Mouse (Mus musculus) adrenal gland, postnatal 4 days (tissue): Measurements from ENCODE around the gene Rcan2. TPM values are rescaled to one million over a fixed set of nuclear protein-coding genes. Genes with fewer than 3 reads are reported as not detected.

Source experiments
- DNase-seq, 2 experiments: peaks; one replicate each; pipeline ENCODE4 v3.0.0; 2021 to 2022; ENCODE audit warnings: low spot score in 2 of 2, mixed read lengths in 2 of 2
- total RNA-seq, 2 experiments: library from RNA; stranded (reverse); gene quantifications; 2 replicates each; pipeline ENCODE4 v1.2.3; 2021

Rcan2 gene
- total RNA-seq, 2 experiments from 2014 or later, result 10.6 to 11.4 TPM

DNA sequence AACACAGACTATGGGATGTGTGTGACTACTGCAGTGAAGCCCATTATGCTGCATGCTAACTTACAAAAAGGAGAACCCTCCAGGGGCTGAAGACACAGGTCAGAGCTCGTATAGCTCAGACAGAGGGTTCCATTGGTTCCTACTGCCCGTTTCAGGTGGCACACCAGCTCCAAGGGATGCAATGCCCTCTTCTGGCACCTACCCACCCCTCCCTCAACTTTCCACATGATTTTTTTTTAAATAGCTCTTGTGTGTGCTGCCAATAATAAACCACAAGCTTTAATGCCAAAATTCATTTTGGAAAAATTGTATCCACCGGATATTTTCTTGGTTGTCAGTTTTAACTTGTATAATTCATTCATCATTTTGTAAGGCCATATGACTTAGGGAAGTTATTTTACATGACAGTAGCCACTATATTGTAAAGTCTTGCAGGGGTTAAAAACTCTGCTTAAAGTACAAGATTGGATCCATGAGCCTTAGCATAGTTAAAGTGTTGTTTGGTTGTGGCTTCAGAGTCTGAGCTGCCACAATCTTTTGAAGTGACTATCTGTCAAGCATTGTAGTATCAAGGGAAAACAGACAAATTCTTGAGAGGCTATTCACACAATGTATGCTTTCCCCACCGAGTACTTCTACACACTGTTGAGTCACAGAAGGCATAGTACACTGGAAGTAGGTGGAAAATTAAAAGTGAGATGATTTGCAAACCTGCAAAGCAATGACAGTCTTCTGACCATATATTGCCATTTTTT lies 212.8 kb downstream of the Rcan2 start:
- no peak for DNase-seq

DNA sequence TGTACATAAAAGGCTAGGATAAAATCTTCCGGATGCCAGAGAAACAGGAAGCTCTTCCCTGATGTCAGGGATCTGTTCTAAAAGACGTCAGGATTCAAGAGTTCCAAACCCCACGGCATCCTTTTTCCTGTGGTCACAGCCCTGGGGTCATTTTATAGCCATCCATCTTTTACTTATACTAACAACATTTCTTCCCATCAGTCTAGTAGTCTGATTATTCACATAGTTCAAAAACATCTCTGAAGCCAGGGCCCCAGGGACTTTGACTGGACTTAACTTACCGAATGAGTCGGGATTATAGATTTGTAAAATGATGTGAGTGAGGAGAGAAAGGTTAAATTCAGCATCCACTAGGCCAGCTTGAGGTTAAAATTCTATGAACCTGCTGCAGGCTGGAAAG lies 215.2 kb downstream of the Rcan2 start:
- no peak for DNase-seq

DNA sequence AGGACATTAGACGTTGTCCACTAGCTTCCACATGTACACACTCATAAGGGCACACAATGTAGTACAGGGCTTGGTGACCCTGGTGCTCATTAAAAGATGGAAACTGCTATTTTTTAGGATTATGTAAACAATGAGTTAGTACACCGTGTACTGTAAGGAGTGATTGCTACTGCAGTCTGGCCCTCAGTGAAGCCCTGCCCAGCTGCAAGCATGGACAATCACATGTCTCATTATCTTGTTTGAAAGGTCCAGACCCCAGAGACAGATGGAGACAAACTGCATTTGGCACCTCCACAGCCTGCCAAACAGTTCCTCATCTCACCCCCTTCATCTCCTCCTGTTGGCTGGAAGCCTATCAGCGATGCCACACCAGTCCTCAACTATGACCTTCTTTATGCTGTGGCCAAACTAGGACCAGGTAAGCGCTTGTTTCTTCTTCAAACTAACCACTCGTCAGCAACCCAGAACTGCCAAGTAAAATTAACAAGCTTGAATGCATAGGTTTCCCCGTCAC lies 219.6 kb downstream of the Rcan2 start:
- DNase-seq, result no peak

DNA sequence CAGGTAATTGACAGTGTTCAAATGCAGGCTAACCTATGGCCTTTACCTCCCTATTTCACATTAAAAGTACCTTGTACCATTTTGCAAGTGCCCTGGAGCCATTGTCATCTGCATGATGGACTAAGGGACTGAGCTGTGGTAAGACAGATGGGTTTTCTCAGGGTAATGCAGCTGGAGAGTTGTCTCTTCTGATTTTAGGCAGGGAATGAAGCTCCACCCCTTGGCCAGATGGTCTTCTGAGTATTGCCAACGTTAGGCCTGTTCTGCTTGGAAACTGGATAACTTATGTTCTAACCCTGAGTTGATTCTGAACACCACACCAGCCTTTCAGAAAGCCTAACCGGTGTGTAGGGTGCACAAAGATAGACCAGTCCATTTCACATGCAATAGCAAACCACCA lies 222.7 kb downstream of the Rcan2 start:
- no peak for DNase-seq

DNA sequence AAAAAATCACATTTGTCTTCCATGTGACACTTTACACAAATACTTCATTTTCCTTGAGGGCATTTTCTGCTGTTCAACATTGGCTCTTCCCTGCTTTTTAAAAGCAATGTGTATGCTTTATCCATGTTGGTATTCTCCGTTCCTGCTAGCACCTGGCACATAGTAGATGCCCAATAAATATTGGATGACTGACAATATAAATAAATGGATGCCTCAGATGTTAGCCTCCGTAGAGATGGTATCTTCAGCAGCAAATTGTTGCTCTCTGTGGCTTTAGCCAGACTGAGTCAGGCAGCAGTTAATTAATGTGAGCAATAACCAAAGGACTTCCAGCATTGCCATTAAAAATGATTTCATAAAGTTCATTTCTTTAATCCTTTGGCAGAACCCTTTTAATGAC lies 223.9 kb downstream of the Rcan2 start:
- no peak for DNase-seq

DNA sequence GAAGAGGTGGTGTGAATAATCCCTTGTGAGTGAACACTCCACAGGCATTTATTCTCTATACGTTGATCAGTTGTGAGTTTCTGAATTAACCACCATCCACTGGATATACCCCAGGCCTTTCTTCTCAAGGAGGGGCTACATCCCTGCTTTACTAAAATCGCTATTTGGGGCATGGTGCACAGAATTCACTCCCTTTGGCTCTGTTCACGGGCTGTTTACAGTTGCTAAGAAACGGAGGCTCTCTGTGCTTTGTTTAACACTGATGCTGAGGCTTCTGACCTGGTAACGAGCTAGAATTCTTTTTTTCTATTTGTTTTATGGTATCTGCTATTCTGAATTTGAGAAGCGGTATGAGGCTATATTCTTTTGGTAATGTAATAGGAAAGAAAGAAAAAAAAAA lies 224.8 kb downstream of the Rcan2 start:
- no peak for DNase-seq

DNA sequence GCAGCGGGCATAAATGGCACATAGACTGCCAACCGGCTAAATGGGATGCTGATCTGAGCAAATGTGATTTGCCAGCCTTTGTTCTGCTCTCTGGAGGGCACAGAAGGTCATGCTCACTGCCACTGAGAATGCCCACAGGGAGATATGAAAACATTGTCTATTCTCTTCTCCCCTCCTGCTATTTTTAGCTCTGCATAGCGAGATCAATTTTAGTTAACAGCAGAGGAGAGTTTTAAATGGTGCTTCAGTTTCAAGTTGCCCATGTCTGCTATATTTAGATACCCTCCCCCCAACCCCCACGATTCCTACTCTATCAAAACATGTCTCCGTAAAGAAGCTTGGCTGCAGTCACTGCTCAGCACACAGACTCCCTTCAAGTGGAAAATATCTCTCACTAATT lies 225.2 kb downstream of the Rcan2 start:
- no peak for DNase-seq

DNA sequence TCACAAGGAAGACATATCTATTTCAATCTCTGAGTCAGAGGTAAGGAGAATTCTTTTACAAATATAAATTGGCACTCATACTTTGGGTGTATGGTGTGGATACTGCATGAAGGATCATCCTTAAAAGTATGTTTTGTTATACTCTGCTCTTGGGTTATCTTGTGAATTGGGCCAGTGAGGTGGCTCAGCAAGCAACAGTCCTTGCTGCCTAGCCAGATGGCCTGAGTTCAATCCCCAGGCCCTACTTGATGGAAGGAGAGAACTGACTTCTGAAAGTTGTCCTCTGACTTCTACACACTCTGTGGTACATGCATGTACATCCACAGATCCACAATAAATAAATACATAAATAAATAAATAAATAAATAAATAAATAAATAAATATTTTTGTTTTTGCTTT lies 225.6 kb downstream of the Rcan2 start:
- no peak for DNase-seq

DNA sequence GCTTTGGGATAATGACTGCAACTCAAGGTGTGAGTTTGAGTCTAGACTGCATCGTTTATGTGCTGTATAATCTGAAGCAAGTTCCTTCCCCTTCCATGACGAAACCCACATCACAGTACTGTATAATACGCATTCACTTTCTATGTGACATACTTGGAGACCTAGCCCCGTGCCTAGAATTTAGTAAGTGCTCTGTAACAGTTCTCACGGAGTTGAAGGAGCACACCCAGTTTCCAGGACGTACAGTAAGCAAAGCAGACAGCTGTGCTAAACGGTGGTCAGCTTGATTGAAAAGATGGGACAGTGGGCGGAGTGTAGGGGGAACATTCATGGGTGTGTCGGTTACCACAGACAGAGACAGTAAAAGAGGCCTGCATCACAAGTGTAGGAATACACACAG lies 226.2 kb downstream of the Rcan2 start:
- no peak for DNase-seq

DNA sequence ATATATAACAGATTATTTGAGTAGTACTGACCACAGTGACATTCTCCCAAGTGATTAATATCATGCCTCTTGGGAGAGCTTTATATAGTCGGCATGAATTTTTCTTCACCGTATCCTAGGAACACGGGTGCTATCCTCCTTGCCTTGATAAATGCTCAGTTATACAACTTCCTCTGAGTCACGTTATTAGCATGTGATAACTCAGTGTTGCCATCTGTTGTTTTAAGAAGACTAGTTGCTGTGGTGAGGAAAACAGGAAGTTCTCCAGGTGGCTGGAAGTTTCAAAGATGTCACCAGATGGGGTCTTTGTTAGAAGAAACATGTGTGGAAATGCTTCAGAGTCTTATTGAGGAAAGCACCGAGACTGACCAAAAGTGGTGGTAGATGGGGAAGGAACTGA lies 228.5 kb downstream of the Rcan2 start:
- no peak for DNase-seq

DNA sequence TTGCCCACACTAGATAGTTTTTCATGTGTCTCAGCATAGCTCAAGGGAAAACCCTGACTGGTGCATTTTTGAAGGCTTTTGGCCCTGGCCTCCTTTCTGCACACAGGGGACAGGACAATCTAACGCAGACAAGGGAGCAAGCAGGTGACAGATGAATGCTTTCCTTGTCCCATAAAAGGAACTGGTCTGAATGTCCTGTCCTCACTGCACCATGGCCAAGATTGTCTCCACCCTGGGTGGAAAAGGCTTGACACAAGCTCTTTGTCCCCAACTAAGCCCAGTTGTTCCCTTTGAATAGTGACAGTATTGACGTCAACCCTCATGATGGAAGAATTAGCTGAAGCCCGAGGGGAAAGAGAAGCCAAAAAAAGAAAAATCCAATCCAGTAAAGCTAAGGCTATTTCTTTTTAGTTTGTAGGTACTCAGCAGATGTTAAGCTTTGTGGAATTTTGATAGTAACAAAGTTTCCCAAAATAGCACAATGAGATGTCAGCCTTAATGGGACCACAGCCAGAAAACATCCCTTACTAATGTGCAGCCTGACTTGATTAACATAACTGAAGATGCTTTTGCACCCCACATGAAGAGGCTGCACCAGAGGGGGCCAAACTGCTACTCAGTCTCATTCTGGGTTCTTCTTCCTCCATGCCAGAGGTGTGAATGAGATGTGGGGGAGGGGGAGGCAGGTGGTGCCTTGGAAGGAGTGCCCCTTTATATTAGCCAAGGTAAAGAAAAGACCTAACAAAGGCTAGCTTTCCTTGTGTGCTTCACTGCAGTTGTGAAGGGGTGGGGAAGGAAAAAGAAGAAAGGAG lies 229.8 kb downstream of the Rcan2 start:
- no peak for DNase-seq

DNA sequence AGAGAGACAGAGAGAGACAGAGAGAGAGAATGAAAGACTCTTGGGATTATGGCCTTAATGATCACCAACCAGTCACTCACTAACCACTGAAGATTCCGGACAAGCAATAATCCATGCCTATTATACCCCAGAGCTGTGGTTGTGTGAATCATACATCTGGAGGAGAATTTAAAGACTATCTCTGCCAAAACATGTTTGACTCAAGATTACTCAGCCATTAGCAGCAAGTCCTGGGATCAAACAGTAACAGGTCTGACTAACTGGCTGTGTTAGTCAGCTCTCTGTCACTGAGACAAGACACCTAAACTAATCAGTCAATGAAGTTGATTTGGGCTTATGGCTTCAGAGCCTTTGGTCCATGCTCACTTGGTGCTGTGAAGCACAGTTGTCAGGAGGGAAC lies 233.9 kb downstream of the Rcan2 start:
- DNase-seq, result no peak

DNA sequence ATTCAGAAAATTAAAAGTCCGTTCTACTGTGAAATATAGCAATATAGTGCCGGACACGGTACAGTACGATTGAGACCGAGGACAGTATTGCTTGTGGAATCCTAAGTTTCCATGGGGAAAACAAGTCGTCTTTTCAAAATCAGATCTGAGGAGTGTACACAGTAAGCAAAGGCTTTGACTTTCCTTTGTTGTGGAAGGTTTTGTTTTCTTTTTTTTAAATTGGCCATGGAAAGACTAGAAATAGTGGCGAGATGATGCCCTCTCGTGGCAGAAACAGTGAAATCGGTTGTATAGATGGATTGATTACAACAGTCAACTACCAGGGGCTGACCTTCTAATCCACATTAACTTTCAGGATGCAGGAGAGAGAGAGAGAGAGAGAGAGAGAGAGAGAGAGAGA lies 237.5 kb downstream of the Rcan2 start:
- DNase-seq, result no peak

DNA sequence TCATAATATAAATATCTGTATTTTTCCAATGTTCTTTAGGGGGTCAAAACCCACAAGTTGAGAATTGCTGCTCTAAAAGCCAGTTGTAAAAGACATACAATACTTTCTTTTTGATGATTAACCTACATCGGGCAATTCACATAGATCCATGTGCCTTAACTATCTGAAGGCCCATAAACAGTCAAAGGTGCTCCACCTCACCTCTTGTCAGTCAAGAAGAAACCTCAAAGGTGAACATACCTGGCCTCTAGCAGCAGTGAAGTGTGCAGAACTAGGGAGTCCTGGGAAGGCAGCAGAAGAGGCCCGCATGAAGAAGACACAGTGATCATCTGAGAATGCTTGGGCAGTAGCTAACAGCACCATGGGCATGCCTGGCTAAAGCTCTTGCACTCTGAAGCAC lies 239.3 kb downstream of the Rcan2 start:
- no peak for DNase-seq

DNA sequence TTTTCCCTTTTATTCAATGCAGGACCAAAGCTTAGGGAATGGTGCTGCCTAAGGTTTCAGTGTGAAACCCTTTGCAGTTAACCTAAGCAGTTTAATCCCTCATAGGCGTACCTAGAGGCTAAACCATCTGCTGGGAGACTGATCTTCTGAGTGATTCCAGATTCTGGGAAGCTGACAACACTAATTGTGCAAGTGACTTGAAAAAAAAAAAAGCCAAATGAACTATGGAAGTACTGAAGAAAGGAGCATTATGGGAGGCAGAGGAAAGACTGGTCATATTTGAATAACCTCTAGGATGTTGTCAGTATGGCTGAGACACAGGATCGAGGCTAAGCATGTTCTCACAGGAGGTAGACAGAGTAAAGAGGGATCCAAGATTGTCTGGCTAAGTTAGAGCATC lies 241.2 kb downstream of the Rcan2 start:
- no peak for DNase-seq

DNA sequence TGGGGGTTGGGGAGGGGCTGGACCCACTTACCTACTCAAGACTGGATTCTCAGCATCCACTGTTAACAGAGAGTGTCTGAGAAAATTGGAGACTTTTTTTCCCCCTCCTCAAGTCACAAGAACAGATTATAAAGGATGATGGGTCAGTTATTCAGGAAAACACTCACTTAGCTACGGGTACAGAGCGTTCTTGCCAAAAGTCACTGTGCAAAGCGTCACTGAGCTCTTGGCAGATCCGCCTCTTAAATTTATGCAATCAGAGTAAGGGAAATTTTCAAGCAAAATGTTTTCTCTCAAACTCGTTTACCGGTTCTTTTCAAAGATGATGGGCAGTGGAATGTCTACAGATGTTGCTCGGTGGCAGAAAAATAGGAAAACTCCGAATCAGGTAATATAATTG lies 241.7 kb downstream of the Rcan2 start:
- DNase-seq, result no peak

DNA sequence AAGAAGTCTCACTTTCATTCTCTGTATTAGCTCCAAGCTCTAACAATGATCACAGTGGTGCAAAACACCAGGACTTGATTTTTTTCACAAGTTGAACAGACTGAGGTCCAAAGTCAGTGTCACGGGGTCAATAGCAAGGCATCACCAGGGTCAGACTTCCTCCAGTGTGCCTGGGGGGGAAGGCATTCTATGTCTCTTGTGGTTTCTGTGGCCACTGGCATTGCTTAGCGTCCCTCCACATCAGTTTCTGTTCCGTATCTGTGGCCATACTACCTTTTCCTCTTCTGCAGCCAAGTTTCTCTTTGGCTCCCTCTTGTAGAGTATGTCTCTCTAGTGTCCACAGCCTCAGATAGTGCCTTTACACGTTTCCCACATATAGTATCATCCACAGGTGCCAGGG lies 252.3 kb downstream of the Rcan2 start:
- DNase-seq, result no peak

DNA sequence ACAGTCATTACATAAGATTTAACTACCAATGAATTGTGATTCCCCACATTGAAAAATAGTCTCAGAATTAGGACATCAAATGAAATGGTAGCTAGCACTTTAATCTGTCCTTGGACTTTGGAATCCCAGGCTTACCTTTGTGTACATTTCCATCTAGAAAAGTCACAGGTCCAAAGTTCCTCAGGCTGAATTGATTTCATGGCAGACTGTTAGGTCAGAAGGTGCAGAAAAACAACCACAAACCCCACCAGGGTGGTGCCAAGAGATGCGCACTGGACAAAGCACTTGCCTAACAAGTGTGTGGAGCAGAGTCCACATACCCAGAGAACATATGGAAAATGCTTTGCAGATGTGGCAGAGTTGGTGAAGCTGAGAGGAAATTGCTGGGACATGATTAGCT lies 256.0 kb downstream of the Rcan2 start:
- no peak for DNase-seq

DNA sequence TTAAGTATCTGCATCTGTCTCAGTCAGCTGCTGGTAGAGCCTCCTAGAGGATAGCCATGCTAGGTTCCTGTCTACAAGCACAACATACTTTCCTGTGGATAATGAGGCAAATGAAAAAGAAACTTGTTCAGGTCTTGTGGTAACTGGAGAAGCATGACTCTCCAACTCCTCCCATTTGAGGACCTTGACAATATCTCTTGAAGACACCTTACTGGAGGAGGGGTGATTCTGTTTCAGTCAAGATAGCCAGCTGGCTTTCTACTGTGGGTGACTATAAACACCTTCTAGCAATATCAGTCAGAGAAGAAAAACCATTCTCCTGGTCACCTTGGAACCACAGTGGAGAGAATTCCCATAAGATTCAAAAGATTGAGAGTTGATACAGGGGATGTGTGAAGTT lies 257.0 kb downstream of the Rcan2 start:
- DNase-seq, result no peak

DNA sequence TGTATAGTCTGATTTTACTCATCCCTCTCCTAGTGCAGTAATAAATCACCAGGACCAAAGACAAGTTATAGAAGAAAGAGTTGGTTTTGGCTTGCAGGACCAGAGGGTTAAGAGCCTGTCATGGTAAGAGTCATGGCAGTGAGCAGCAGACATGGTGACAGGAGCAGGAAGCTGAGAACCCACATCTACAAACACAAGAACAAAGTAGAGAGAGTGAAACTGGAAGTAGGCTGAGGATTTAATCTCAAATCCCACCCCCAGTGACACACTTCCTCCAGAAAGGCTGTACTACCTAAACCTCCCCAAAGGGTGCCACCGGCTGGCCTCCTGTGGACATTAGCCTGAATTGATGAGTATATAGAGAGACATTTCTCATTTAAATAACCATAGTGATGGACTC lies 259.6 kb downstream of the Rcan2 start:
- no peak for DNase-seq

DNA sequence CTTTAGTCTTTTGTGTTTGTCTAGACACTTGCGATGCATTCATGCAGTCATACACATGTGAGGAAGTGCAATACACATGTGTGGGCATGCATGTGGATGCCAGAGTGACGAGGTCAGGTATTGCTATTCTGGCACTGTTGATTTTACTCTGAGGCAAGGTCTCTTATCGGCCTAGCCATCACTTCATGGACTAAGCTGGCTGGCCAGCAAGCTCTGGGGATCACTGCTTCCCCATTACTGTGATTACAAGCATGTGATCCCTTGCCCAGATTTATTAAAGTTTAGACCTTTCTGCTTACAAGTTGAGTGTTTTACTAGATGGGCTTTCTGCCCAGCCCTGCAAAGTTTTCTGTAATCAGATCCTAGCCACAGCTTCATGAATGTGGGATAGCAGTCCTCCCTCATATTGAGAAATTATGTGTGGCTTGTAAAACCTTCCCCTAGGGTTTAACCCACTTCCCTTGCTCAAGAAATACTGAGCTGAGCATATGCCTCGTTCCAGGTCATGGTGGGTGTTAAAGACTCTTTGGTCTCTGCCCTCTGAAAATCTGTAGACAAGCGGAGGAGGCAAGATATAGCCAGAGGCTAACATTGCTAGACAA lies 260.2 kb downstream of the Rcan2 start:
- no peak for DNase-seq

DNA sequence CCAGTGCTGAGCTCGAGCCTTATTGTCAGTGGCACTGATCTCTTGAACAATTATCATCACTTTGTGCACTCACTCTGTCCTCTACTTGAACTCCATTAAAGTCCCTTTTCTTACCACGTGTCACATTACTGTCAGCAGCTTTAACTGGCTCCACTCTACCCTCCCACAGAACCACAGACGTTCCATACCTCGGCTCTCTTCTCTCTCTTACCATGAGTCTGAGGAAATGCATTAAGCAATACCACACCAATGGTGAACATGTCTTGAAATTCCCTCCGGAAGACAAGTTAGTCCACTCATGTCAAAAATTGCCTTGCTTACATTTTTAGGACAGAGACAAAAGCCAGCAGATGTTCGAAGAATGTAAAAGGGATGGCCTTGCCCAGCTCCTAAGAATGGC lies 267.7 kb downstream of the Rcan2 start:
- no peak for DNase-seq
